Mouse (Mus musculus) hindbrain, embryonic 11.5 days (tissue): ENCODE measurements at regions not wholly inside any gene's neighbourhood (a gene's known extent, or its start where the extent isn't known, plus 50 kb on each side); places are given as distances from the start of the nearest gene placed in this dataset.

Experiments
- ATAC-seq: fragments of 200-750 bp; cut with Nextera tagmentation; 2 replicates; pipeline ENCODE4 v1.8.0; 2017; ENCODE audit warnings: mild to moderate bottlenecking, moderate TSS enrichment, moderate library complexity; ENCODE audit not compliant: low FRiP score
- DNase-seq: peaks from one replicate; pipeline ENCODE4 v3.0.0-alpha.2; 2015; ENCODE audit warnings: low spot score
- H3K27ac ChIP-seq: fragments of 300-500 bp; sonication (generic); 2 replicates; pipeline ENCODE4 v1.5.1; 2014; ENCODE audit warnings: mild to moderate bottlenecking, low read depth, low read length
- H3K27me3 ChIP-seq: fragments of 300-500 bp; sonication (generic); 2 replicates; pipeline ENCODE4 v1.6.1; 2014; ENCODE audit warnings: mild to moderate bottlenecking, low read length, moderate library complexity, mixed read lengths; ENCODE audit not compliant: control insufficient read depth, insufficient read depth
- H3K36me3 ChIP-seq: fragments of 300-500 bp; sonication (generic); 2 replicates; pipeline ENCODE4 v1.6.1; 2014; ENCODE audit warnings: mild to moderate bottlenecking, low read length, moderate library complexity, mixed read lengths; ENCODE audit not compliant: control insufficient read depth, insufficient read depth
- H3K4me1 ChIP-seq: fragments of 300-500 bp; sonication (generic); replicated peaks from 2 replicates; pipeline ENCODE4 v1.6.1; 2014; ENCODE audit warnings: low read length, mixed read lengths; ENCODE audit not compliant: control insufficient read depth, insufficient read depth
- H3K4me2 ChIP-seq: fragments of 300-500 bp; sonication (generic); replicated peaks from 2 replicates; pipeline ENCODE4 v1.6.1; 2014; ENCODE audit warnings: mild to moderate bottlenecking, low read depth, low read length
- H3K4me3 ChIP-seq: fragments of 300-500 bp; sonication (generic); 2 replicates; pipeline ENCODE4 v1.5.1; 2014; ENCODE audit warnings: low read depth, low read length
- H3K9ac ChIP-seq: fragments of 300-500 bp; sonication (generic); 2 replicates; pipeline ENCODE4 v1.6.1; 2014; ENCODE audit warnings: low read depth, low read length
- H3K9me3 ChIP-seq: fragments of 300-500 bp; sonication (generic); 2 replicates; pipeline ENCODE4 v1.6.1; 2016; ENCODE audit warnings: low read length; ENCODE audit not compliant: control insufficient read depth
- WGBS: fragments of 180-500 bp; shearing (Covaris S2); extraction: QIAGEN DNeasy Blood & Tissue Kit; methylation state at CpG from one replicate; pipeline ENCODE4 v1.1.7; 2014; 5-methylcytosine and 5-hydroxymethylcytosine counted together

DNA sequence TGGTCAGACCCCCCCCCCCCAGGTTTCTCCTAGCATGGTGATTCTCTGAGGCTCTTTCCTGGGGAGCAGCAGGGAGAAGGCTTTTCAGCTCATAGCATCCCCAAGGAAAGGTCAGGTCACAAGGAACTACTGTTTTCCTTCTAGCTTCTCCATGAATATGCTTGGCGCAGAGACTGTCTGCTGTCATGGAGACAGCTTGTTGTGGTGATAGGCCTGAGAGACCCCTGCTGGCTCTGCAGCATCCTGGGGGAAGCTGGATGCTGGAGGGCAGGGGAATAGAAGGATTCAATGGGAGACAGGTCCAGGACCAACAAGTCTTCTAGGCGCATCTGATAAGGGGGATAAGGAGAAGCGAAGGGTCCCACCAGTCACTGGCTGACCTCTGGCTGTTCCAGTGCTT lies 178.1 kb downstream of the Utp6 start:
- ATAC-seq, result no peak
- no peaks in the 10 kb centered on the region for H3K27me3 ChIP-seq
- H3K4me1 ChIP-seq, result peaks cover 2% of the 10 kb centered on the region; the same call in 1 of the 2 replicates
- H3K4me3 ChIP-seq, result no peak overlapping the region
- H3K9me3 ChIP-seq, result no peaks in the 10 kb centered on the region
- 52% methylated on average over 3 of the region's 3 CpGs for WGBS
- H3K9ac ChIP-seq, result no peak overlapping the region
- no peak overlapping the region for H3K4me2 ChIP-seq
- no peaks in the 10 kb centered on the region for H3K36me3 ChIP-seq
- peak; percentile 18 for DNase-seq
- H3K27ac ChIP-seq, result no peak overlapping the region

DNA sequence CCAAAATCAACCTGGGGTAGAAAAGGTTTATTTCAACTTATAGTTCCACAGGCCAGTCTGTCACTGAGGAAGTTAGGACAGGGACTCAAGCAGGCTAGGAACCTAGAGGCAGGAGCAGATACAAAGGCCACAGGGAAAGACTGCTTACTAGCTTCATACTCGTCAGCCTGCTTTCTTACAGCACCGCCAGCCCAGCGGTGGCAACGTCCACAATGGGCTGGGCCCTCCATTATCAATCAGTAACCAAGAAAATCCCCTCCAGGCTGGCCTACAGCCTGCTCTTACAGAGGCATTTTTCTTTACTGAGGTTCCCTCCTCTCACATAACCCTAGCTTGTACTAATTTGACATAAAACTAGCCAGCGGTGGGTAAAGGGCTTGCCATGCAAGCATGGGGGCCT lies 180.2 kb downstream of the Utp6 start:
- no peak overlapping the region for H3K27ac ChIP-seq
- H3K4me2 ChIP-seq, result no peak overlapping the region
- H3K9me3 ChIP-seq, result no peaks in the 10 kb centered on the region

DNA sequence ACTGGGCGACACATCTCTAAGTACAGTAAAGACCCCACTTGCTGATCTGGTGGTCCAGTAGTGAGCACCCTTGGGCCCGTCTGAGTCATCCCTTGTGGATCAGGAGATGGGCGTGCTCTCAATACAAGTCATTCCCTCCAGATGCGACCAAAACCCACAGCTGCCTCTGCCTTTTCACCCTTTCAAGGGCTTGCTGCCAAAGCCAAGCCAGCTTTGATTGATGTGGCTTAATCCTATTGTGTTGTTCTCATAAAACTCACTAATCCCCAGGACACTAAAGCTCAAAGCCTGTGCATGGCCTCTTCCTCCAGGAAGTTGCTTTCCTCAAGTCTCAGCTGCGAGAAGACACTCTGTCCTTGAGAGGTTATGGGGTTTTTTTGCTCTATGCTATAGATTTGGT lies 182.4 kb downstream of the Utp6 start:
- H3K36me3 ChIP-seq, result no peaks in the 10 kb centered on the region
- 41% methylated on average over 5 of the region's 5 CpGs for WGBS
- H3K4me1 ChIP-seq, result peaks cover 2% of the 10 kb centered on the region; the same call in 1 of the 2 replicates
- ATAC-seq (no peak), DNase-seq (peak; percentile 17)
- H3K9ac ChIP-seq, result no peak overlapping the region
- no peak overlapping the region for H3K4me3 ChIP-seq
- H3K27me3 ChIP-seq, result no peaks in the 10 kb centered on the region
- H3K4me2 ChIP-seq, result no peak overlapping the region
- no peak overlapping the region for H3K27ac ChIP-seq
- H3K9me3 ChIP-seq, result no peaks in the 10 kb centered on the region

More for the DNA sequence above, 180.2 kb downstream of the Utp6 start:
- Histone ChIP-seq H3K4me3 (no peak overlapping the region), H3K36me3 (no peaks in the 10 kb centered on the region), H3K9ac (no peak overlapping the region), H3K4me1 (peaks cover 2% of the 10 kb centered on the region; the same call in 1 of the 2 replicates), H3K27me3 (no peaks in the 10 kb centered on the region)
- ATAC-seq, result no peak
- WGBS, result 46% methylated on average over 5 of the region's 5 CpGs
- no peak for DNase-seq

DNA sequence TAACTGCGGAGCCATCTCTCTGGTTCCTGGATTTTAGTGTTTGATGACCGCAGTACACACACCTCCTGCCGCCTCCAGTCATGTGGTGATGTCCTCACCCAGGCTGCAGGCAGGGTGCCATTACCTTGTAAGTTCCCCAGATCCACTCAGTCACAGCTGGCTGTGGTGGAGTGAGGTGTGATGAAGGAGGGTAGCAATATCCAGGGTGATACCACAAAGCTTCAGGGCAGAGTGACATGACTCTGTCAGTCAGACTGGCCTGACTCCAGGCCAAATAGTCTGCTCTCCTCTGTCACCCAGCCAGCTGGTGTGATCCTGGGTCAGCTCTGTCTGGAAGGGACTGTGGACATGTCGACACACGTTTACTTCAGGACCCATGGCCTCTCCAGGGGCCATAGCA lies 183.7 kb downstream of the Utp6 start:
- no peak for ATAC-seq

DNA sequence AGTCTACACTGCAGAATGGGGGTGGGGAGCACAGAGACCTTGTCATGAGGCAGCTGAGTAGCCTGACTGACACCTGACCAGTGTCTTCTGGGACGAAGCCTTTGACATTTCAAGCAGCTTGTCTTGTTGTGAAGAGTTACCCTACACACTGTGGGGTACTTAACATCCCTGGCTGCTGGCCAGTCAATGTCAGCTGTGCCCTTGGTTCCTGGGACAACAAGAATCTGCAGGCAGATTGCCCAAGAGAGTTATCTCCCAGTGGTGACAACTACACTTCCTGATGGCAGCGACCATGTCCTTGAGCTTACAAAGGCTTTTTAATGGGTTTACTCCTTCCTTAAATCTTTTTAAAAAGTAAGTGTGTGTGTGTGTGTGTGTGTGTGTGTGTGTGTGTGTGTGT lies 184.2 kb downstream of the Utp6 start:
- no peaks in the 10 kb centered on the region; the same call in 1 of the 2 replicates for H3K4me1 ChIP-seq
- H3K36me3 ChIP-seq, result no peaks in the 10 kb centered on the region
- 78% methylated on average over 2 of the region's 2 CpGs for WGBS
- no peak for ATAC-seq
- H3K9me3 ChIP-seq, result no peaks in the 10 kb centered on the region
- H3K27me3 ChIP-seq, result no peaks in the 10 kb centered on the region
- H3K9ac ChIP-seq, result no peak overlapping the region
- DNase-seq, result no peak
- H3K4me3 ChIP-seq, result no peak overlapping the region
- no peak overlapping the region for H3K27ac ChIP-seq
- H3K4me2 ChIP-seq, result no peak overlapping the region

More for the DNA sequence above, 183.7 kb downstream of the Utp6 start:
- Histone ChIP-seq H3K4me2 (no peak overlapping the region), H3K27ac (no peak overlapping the region), H3K4me1 (no peaks in the 10 kb centered on the region; the same call in 1 of the 2 replicates), H3K36me3 (no peaks in the 10 kb centered on the region), H3K9ac (no peak overlapping the region), H3K27me3 (no peaks in the 10 kb centered on the region), H3K4me3 (no peak overlapping the region), H3K9me3 (no peaks in the 10 kb centered on the region)
- 73% methylated on average over 5 of the region's 5 CpGs for WGBS
- DNase-seq, result no peak

DNA sequence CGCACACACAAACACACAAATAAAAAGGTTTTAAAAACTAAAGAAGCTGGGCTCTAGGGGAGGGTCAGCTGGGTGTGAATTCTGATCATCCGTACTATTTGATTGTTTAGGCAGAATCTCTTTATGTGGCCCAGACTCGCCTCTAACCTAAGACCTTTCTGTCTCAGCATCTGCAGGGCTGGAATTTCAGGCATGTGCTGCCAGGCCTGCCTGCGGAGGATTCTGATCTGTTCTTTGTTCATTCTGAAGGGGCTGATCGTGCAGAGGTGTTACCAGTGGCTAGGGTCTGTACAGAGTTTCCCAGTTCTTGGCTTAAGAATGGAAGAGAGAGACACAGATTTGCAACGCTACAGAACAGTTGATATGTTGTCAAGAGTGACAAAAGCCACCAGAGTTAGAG lies 185.6 kb downstream of the Rab11fip4 start:
- H3K4me3 ChIP-seq, result no peak overlapping the region
- no peaks in the 10 kb centered on the region for H3K9me3 ChIP-seq
- DNase-seq (peak; percentile 16), ATAC-seq (no peak)
- H3K36me3 ChIP-seq, result no peaks in the 10 kb centered on the region
- 20% methylated on average over 6 of the region's 6 CpGs for WGBS
- no peaks in the 10 kb centered on the region for H3K27me3 ChIP-seq
- H3K9ac ChIP-seq, result no peak overlapping the region
- H3K4me1 ChIP-seq, result no peaks in the 10 kb centered on the region; the same call in 1 of the 2 replicates
- no peak overlapping the region for H3K27ac ChIP-seq
- H3K4me2 ChIP-seq, result no peak overlapping the region

DNA sequence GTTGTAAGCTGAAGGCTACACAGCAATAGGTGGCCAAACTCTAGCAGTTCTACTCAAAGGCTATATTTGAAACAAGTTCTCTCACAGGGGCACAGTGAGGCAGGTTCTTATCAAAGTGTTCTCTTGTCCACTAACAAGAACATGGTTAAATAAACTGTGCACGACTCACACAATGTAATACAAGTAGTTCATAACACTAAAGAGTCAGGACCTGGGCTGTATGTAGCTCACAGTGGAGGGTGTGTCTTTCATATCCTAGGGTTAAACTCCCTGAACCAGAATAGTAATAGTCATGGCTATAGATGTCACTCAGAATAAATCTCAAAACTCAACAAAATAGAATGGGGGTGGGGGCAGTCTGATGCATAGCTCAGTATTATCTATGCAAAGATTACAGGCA lies 182.7 kb downstream of the Rab11fip4 start:
- Histone ChIP-seq H3K27ac (no peak overlapping the region), H3K27me3 (no peaks in the 10 kb centered on the region), H3K4me3 (no peak overlapping the region), H3K36me3 (no peaks in the 10 kb centered on the region), H3K4me2 (no peak overlapping the region), H3K9ac (no peak overlapping the region), H3K9me3 (no peaks in the 10 kb centered on the region), H3K4me1 (no peaks in the 10 kb centered on the region)
- DNase-seq, result no peak
- ATAC-seq, result no peak
- WGBS, result 86% methylated on average over 1 of the region's 1 CpGs

DNA sequence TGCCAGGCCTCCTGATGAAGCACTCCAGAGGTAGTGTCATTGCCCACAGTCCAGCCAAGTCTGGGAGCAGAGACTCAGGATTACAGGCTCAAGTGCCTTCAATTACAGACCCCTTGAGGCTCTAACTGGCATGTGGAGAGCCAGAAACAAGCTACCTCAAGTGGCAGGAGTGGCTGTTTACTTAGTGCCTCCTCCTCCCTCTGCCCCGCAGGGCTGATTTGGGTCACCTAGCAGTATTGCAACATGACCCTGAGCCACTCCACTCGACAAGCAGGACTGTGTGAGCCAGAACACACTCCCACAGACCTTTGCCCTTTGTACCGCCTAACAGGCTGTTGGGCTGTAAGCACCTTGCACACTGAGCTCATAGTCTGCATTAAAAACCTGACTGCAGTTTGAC lies 180.4 kb downstream of the Rab11fip4 start:
- DNase-seq (no peak), ATAC-seq (no peak)
- Histone ChIP-seq H3K4me2 (no peak overlapping the region), H3K27ac (no peak overlapping the region), H3K27me3 (no peaks in the 10 kb centered on the region), H3K4me3 (no peak overlapping the region), H3K36me3 (no peaks in the 10 kb centered on the region), H3K9me3 (no peaks in the 10 kb centered on the region), H3K9ac (no peak overlapping the region), H3K4me1 (no peaks in the 10 kb centered on the region)
- WGBS, result 54% methylated on average over 3 of the region's 3 CpGs

DNA sequence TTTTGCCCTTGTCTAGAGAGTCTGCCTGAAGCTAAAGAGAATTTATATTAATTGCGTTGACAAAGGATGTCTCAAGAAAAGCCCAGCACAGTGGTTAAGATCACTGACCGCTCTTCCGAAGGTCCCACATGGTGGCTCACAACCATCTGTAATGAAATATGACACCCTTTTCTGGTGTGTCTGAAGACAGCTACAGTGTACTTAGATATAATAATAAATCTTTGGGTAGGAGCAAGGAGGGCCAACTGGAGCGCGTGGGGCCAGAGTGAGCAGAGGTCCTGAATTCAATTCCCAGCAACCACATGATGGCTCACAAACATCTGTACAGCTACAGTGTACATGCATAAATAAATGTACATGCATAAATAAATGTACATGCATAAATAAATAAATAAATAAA lies 176.1 kb downstream of the Rab11fip4 start:
- 92% methylated on average over 5 of the region's 5 CpGs for WGBS
- H3K4me2 ChIP-seq, result no peak overlapping the region
- ATAC-seq (no peak), DNase-seq (no peak)
- H3K4me1 ChIP-seq, result no peaks in the 10 kb centered on the region
- no peaks in the 10 kb centered on the region for H3K9me3 ChIP-seq
- no peak overlapping the region for H3K9ac ChIP-seq
- H3K4me3 ChIP-seq, result no peak overlapping the region
- H3K27ac ChIP-seq, result no peak overlapping the region
- no peaks in the 10 kb centered on the region for H3K27me3 ChIP-seq
- no peaks in the 10 kb centered on the region for H3K36me3 ChIP-seq
